Mouse (Mus musculus): ENCODE results near the gene Ifitm3. TPM values are rescaled to one million over a fixed set of nuclear protein-coding genes. Genes with fewer than 3 reads are reported as not detected.
"Not testable (repeated sequence)": the region's sequence is repeated elsewhere in the genome, so short reads cannot be mapped to it uniquely, and the experiment has no call there.

Gene Ifitm3
- polyA plus RNA-seq, 1 experiment from 2014 or later: 36.2 TPM

GRCm38 (mm10) chr7:140981704-140982103, 28.9 kb downstream of the Ifitm3 start:
- WGBS (ENCODE audit: insufficient replicate concordance): 82% methylated on average over 8 of the region's 8 CpGs

GRCm38 (mm10) chr7:140976720-140977119, 33.9 kb downstream of the Ifitm3 start:
- ATAC-seq (replicated peaks; ENCODE audit: insufficient number of reproducible peaks, low FRiP score, low TSS enrichment); H3K36me3 ChIP-seq (ENCODE audit: control insufficient read depth, insufficient read depth, low read length): not testable (repeated sequence)
- 85% methylated on average over 9 of the region's 9 CpGs for WGBS (ENCODE audit: insufficient replicate concordance)

More at GRCm38 (mm10) chr7:140981704-140982103, 28.9 kb downstream of the Ifitm3 start:
- Histone ChIP-seq H3K4me2 (no peak overlapping the region), H3K27ac (ENCODE audit: low read depth, low read length) (no peak overlapping the region), H3K4me1 (ENCODE audit: control insufficient read depth, insufficient read depth, low read length) (no peaks in the 10 kb centered on the region), H3K36me3 (ENCODE audit: control insufficient read depth, insufficient read depth, low read length) (no peaks in the 10 kb centered on the region), H3K27me3 (ENCODE audit: control insufficient read depth, insufficient read depth, low read length) (peaks cover 5% of the 10 kb centered on the region; the same call in 1 of the 2 replicates), H3K4me3 (ENCODE audit: low read depth, low read length) (no peak overlapping the region), H3K9me3 (replicated peaks; ENCODE audit: control insufficient read depth, low read length) (no peaks in the 10 kb centered on the region), H3K9ac (ENCODE audit: low read depth, low read length) (no peak overlapping the region)
- ATAC-seq (replicated peaks; ENCODE audit: insufficient number of reproducible peaks, low FRiP score, low TSS enrichment): no peak

GRCm38 (mm10) chr7:140975465-140975864, 35.1 kb downstream of the Ifitm3 start:
- H3K9ac ChIP-seq (ENCODE audit: low read depth, low read length): no peak overlapping the region
- H3K4me1 ChIP-seq (ENCODE audit: control insufficient read depth, insufficient read depth, low read length): peaks cover 8% of the 10 kb centered on the region
- H3K27me3 ChIP-seq (ENCODE audit: control insufficient read depth, insufficient read depth, low read length): peaks cover 16% of the 10 kb centered on the region
- no peak overlapping the region for H3K4me3 ChIP-seq (ENCODE audit: low read depth, low read length)
- 30% methylated on average over 3 of the region's 3 CpGs for WGBS (ENCODE audit: insufficient replicate concordance)
- H3K9me3 ChIP-seq (replicated peaks; ENCODE audit: control insufficient read depth, low read length): no peaks in the 10 kb centered on the region
- no peak overlapping the region for H3K4me2 ChIP-seq
- ATAC-seq (replicated peaks; ENCODE audit: insufficient number of reproducible peaks, low FRiP score, low TSS enrichment): no peak
- no peaks in the 10 kb centered on the region for H3K36me3 ChIP-seq (ENCODE audit: control insufficient read depth, insufficient read depth, low read length)
- H3K27ac ChIP-seq (ENCODE audit: low read depth, low read length): no peak overlapping the region

More at GRCm38 (mm10) chr7:140976720-140977119, 33.9 kb downstream of the Ifitm3 start:
- H3K4me1 ChIP-seq (ENCODE audit: control insufficient read depth, insufficient read depth, low read length); H3K27ac ChIP-seq (ENCODE audit: low read depth, low read length); H3K9me3 ChIP-seq (replicated peaks; ENCODE audit: control insufficient read depth, low read length); H3K4me2 ChIP-seq; H3K4me3 ChIP-seq (ENCODE audit: low read depth, low read length); H3K9ac ChIP-seq (ENCODE audit: low read depth, low read length): not testable (repeated sequence)
- H3K27me3 ChIP-seq (ENCODE audit: control insufficient read depth, insufficient read depth, low read length): peaks cover 15% of the 10 kb centered on the region

GRCm38 (mm10) chr7:140974940-140975339, 35.6 kb downstream of the Ifitm3 start:
- Histone ChIP-seq H3K27ac (ENCODE audit: low read depth, low read length) (no peak overlapping the region), H3K36me3 (ENCODE audit: control insufficient read depth, insufficient read depth, low read length) (no peaks in the 10 kb centered on the region), H3K27me3 (ENCODE audit: control insufficient read depth, insufficient read depth, low read length) (peaks cover 19% of the 10 kb centered on the region), H3K9ac (ENCODE audit: low read depth, low read length) (no peak overlapping the region), H3K9me3 (replicated peaks; ENCODE audit: control insufficient read depth, low read length) (no peaks in the 10 kb centered on the region), H3K4me2 (peak overlapping the region; percentile 37; the same call in 1 of the 2 replicates), H3K4me1 (ENCODE audit: control insufficient read depth, insufficient read depth, low read length) (peaks cover 8% of the 10 kb centered on the region), H3K4me3 (ENCODE audit: low read depth, low read length) (no peak overlapping the region)
- no peak for ATAC-seq (replicated peaks; ENCODE audit: insufficient number of reproducible peaks, low FRiP score, low TSS enrichment)
- WGBS (ENCODE audit: insufficient replicate concordance): 15% methylated on average over 9 of the region's 9 CpGs

- Histone ChIP-seq H3K4me2 (no peak overlapping the region), H3K27ac (ENCODE audit: low read depth, low read length) (no peak overlapping the region)
These were observed 37.0 kb downstream of the Ifitm3 start for GRCm38 (mm10) chr7:140973396-140974165.

GRCm38 (mm10) chr7:140971479-140972171, 38.9 kb downstream of the Ifitm3 start:
- 63% methylated on average over 8 of the region's 8 CpGs for WGBS (ENCODE audit: insufficient replicate concordance)

More at GRCm38 (mm10) chr7:140973396-140974165, 37.0 kb downstream of the Ifitm3 start:
- WGBS (ENCODE audit: insufficient replicate concordance): 45% methylated on average over 14 of the region's 14 CpGs
- no peak overlapping the region for H3K4me3 ChIP-seq (ENCODE audit: low read depth, low read length)
- no peaks in the 10 kb centered on the region for H3K36me3 ChIP-seq (ENCODE audit: control insufficient read depth, insufficient read depth, low read length)
- H3K4me1 ChIP-seq (ENCODE audit: control insufficient read depth, insufficient read depth, low read length): peaks cover 11% of the 10 kb centered on the region
- no peaks in the 10 kb centered on the region for H3K9me3 ChIP-seq (replicated peaks; ENCODE audit: control insufficient read depth, low read length)
- H3K27me3 ChIP-seq (ENCODE audit: control insufficient read depth, insufficient read depth, low read length): peaks cover 28% of the 10 kb centered on the region
- no peak overlapping the region for H3K9ac ChIP-seq (ENCODE audit: low read depth, low read length)
- ATAC-seq (replicated peaks; ENCODE audit: insufficient number of reproducible peaks, low FRiP score, low TSS enrichment): no peak

GRCm38 (mm10) chr7:140970931-140971330, 39.6 kb downstream of the Ifitm3 start:
- H3K4me2 ChIP-seq: no peak overlapping the region
- H3K4me3 ChIP-seq (ENCODE audit: low read depth, low read length): no peak overlapping the region
- no peaks in the 10 kb centered on the region for H3K36me3 ChIP-seq (ENCODE audit: control insufficient read depth, insufficient read depth, low read length)
- no peak overlapping the region for H3K27ac ChIP-seq (ENCODE audit: low read depth, low read length)
- H3K27me3 ChIP-seq (ENCODE audit: control insufficient read depth, insufficient read depth, low read length): peaks cover 36% of the 10 kb centered on the region
- ATAC-seq (replicated peaks; ENCODE audit: insufficient number of reproducible peaks, low FRiP score, low TSS enrichment): peak; percentile 31; the same call in 1 of the 2 replicates
- WGBS (ENCODE audit: insufficient replicate concordance): 12% methylated on average over 7 of the region's 7 CpGs
- H3K4me1 ChIP-seq (ENCODE audit: control insufficient read depth, insufficient read depth, low read length): peaks cover 11% of the 10 kb centered on the region
- no peak overlapping the region for H3K9ac ChIP-seq (ENCODE audit: low read depth, low read length)
- no peaks in the 10 kb centered on the region for H3K9me3 ChIP-seq (replicated peaks; ENCODE audit: control insufficient read depth, low read length)

More at GRCm38 (mm10) chr7:140971479-140972171, 38.9 kb downstream of the Ifitm3 start:
- H3K9ac ChIP-seq (ENCODE audit: low read depth, low read length): no peak overlapping the region
- no peak overlapping the region for H3K4me3 ChIP-seq (ENCODE audit: low read depth, low read length)
- no peaks in the 10 kb centered on the region for H3K36me3 ChIP-seq (ENCODE audit: control insufficient read depth, insufficient read depth, low read length)
- H3K27me3 ChIP-seq (ENCODE audit: control insufficient read depth, insufficient read depth, low read length): peaks cover 36% of the 10 kb centered on the region
- H3K4me1 ChIP-seq (ENCODE audit: control insufficient read depth, insufficient read depth, low read length): peaks cover 11% of the 10 kb centered on the region
- peak overlapping the region; percentile 50; the same call in 1 of the 2 replicates for H3K27ac ChIP-seq (ENCODE audit: low read depth, low read length)
- no peak overlapping the region for H3K4me2 ChIP-seq
- H3K9me3 ChIP-seq (replicated peaks; ENCODE audit: control insufficient read depth, low read length): no peaks in the 10 kb centered on the region
- ATAC-seq (replicated peaks; ENCODE audit: insufficient number of reproducible peaks, low FRiP score, low TSS enrichment): 0 out of 2 replicates have a peak, but pooled peaks have one; percentile 20

- H3K36me3 ChIP-seq (ENCODE audit: control insufficient read depth, insufficient read depth, low read length); H3K9ac ChIP-seq (ENCODE audit: low read depth, low read length); H3K9me3 ChIP-seq (replicated peaks; ENCODE audit: control insufficient read depth, low read length); ATAC-seq (replicated peaks; ENCODE audit: insufficient number of reproducible peaks, low FRiP score, low TSS enrichment); H3K4me3 ChIP-seq (ENCODE audit: low read depth, low read length); H3K4me2 ChIP-seq; H3K27ac ChIP-seq (ENCODE audit: low read depth, low read length): not testable (repeated sequence)
- Histone ChIP-seq H3K27me3 (ENCODE audit: control insufficient read depth, insufficient read depth, low read length) (peaks cover 28% of the 10 kb centered on the region), H3K4me1 (ENCODE audit: control insufficient read depth, insufficient read depth, low read length) (peaks cover 11% of the 10 kb centered on the region)
- 14% methylated on average over 3 of the region's 3 CpGs for WGBS (ENCODE audit: insufficient replicate concordance)
These were observed 41.9 kb downstream of the Ifitm3 start for GRCm38 (mm10) chr7:140968710-140969109.
